Mouse (Mus musculus) midbrain, embryonic 14.5 days (tissue): ENCODE data around the gene Gm13277. TPM values are rescaled to one million over a fixed set of nuclear protein-coding genes. Genes with fewer than 3 reads are reported as not detected.
"Not testable (repeated sequence)": the region's sequence is repeated elsewhere in the genome, so short reads cannot be mapped to it uniquely, and the experiment has no call there.

Experiments
- ATAC-seq: fragments of 200-750 bp; cut with Nextera tagmentation; 2 replicates; pipeline ENCODE4 v1.8.0; 2017; ENCODE audit warnings: moderate number of reproducible peaks, moderate library complexity; ENCODE audit not compliant: low FRiP score, low TSS enrichment
- DNase-seq: peaks from one replicate; pipeline ENCODE4 v3.0.0-alpha.2; 2015
- H3K27ac ChIP-seq: fragments of 300-500 bp; sonication (generic); replicated peaks from 2 replicates; pipeline ENCODE4 v1.5.1; 2014; ENCODE audit warnings: mild to moderate bottlenecking, low read depth, low read length, moderate library complexity
- H3K27me3 ChIP-seq: fragments of 300-500 bp; sonication (generic); 2 replicates; pipeline ENCODE4 v1.6.1; 2014; ENCODE audit warnings: low read length, control low read depth, mixed read lengths; ENCODE audit not compliant: control insufficient read depth, insufficient read depth
- H3K36me3 ChIP-seq: fragments of 300-500 bp; sonication (generic); 2 replicates; pipeline ENCODE4 v1.6.1; 2014; ENCODE audit warnings: low read length, control low read depth; ENCODE audit not compliant: control insufficient read depth, insufficient read depth
- H3K4me1 ChIP-seq: fragments of 300-500 bp; sonication (generic); 2 replicates; pipeline ENCODE4 v1.6.1; 2014; ENCODE audit warnings: mild to moderate bottlenecking, antibody characterized with exemption, low read length, control low read depth; ENCODE audit not compliant: control insufficient read depth, insufficient read depth
- H3K4me2 ChIP-seq: fragments of 300-500 bp; sonication (generic); 2 replicates; pipeline ENCODE4 v1.6.1; 2014; ENCODE audit warnings: mild to moderate bottlenecking, low read length, moderate library complexity
- H3K4me3 ChIP-seq: fragments of 300-500 bp; sonication (generic); replicated peaks from 2 replicates; pipeline ENCODE4 v1.5.1; 2014; ENCODE audit warnings: low read depth, low read length
- H3K9ac ChIP-seq: fragments of 300-500 bp; sonication (generic); replicated peaks from 2 replicates; pipeline ENCODE4 v1.6.1; 2014; ENCODE audit warnings: mild to moderate bottlenecking, low read length, moderate library complexity
- H3K9me3 ChIP-seq: fragments of 300-500 bp; sonication (generic); 2 replicates; pipeline ENCODE4 v1.6.1; 2016; ENCODE audit warnings: low read length, control low read depth, mixed read lengths; ENCODE audit not compliant: control insufficient read depth
- WGBS: fragments of 180-500 bp; shearing (Covaris S2); extraction: QIAGEN DNeasy Blood & Tissue Kit; methylation state at CpG from one replicate; pipeline ENCODE4 v1.1.7; 2014; 5-methylcytosine and 5-hydroxymethylcytosine counted together
- polyA plus RNA-seq: library from polyadenylated mRNA; unstranded; fragments of >200 nt; fragmentation: Nextera tagmentation; extraction: Ambion mirVana; gene quantifications from 2 replicates; pipeline ENCODE4 v1.2.1, GENCODE M21; 2014

Gene Gm13277
- polyA plus RNA-seq, 1 experiment from 2014 or later, result not detected

GRCm38 (mm10) chr4:88802954-88803353, 14.5 kb downstream of the Gm13277 start, which contains the start of gene Gm13287:
Gm13287 (plus strand) TSS chr4:88803254.
- H3K27me3 ChIP-seq, H3K4me2 ChIP-seq, H3K9me3 ChIP-seq, H3K4me3 ChIP-seq, H3K4me1 ChIP-seq, H3K36me3 ChIP-seq, H3K27ac ChIP-seq, DNase-seq, ATAC-seq, H3K9ac ChIP-seq: not testable (repeated sequence)
- WGBS, result no CpG with 5 or more reads among the region's 29 CpGs

GRCm38 (mm10) chr4:88805231-88805630, 16.8 kb downstream of the Gm13277 start, which contains the start of gene Gm13288:
Gm13288 (plus strand) TSS chr4:88805531.
- Histone ChIP-seq H3K4me2 (peak within 1 kb of the TSS; percentile 38), H3K4me3 (0 out of 2 replicates have a peak within 1 kb of the TSS, but pooled peaks have one; percentile 14)
- H3K9me3 ChIP-seq, H3K36me3 ChIP-seq, H3K27ac ChIP-seq, ATAC-seq, H3K9ac ChIP-seq, H3K4me1 ChIP-seq, H3K27me3 ChIP-seq, DNase-seq: not testable (repeated sequence)
- WGBS, result no CpG with 5 or more reads among the region's 8 CpGs

GRCm38 (mm10) chr4:88805761-88806160, 17.3 kb downstream of the Gm13277 start:
- not testable (repeated sequence) for H3K4me1 ChIP-seq, H3K9me3 ChIP-seq, H3K36me3 ChIP-seq, ATAC-seq, DNase-seq, H3K27ac ChIP-seq, H3K9ac ChIP-seq, H3K27me3 ChIP-seq
- WGBS, result 0% methylated on average over 3 of the region's 34 CpGs
- Histone ChIP-seq H3K4me2 (peak overlapping the region; percentile 38), H3K4me3 (0 out of 2 replicates have a peak overlapping the region, but pooled peaks have one; percentile 14)

DNA sequence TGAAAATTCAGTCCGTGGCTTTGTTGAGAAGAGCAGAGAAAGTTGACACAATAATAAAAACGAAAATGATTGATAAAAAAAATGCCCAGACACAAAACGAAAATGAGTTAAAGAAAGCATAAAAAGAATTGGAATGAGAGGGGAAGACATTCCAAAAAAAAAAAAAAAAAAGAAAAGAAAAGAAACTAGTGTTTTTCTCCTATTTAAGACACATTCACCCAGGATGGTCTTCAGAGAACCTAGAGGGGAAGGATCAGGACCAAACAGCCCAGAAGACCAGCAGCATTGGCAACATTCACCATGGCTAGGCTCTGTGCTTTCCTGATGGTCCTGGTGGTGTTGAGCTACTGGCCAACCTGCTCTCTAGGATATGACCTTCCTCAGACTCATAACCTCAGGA, 27.5 kb downstream of the Gm13277 start, which contains the start of gene Ifna7:
TSS of gene Ifna7 (plus strand) at position 301 of the 400 bp plus-strand sequence.
- Histone ChIP-seq H3K4me2 (no peak within 1 kb of the TSS), H3K4me3 (no peak within 1 kb of the TSS), H3K9me3 (no peaks in the 10 kb centered on the region), H3K36me3 (no peaks in the 10 kb centered on the region), H3K27ac (no peak within 1 kb of the TSS), H3K9ac (no peak within 1 kb of the TSS), H3K4me1 (no peaks in the 10 kb centered on the region), H3K27me3 (no peaks in the 10 kb centered on the region)
- DNase-seq (no peak), ATAC-seq (no peak)
- 66% methylated on average over 3 of the region's 3 CpGs for WGBS

DNA sequence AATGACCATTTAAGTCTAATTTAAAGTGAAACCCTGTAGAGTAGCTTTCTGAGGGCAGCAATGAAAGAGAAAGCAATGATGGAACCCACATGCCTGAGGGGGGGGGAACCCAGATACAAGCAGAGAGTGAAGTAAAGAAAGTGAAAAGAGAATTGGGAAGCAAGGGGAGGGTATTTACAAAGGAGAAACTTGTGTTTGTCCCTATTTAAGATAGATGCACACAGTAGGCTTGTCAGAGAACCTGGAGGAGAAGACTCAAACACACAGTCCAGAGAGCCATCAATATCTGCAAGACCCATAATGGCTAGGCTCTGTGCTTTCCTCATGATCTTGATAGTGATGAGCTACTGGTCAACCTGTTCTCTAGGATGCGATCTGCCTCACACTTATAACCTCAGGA, 31.2 kb downstream of the Gm13277 start, which contains the start of gene Ifna11:
TSS of gene Ifna11 (plus strand) at position 301 of the 400 bp plus-strand sequence.
- no peaks in the 10 kb centered on the region for H3K27me3 ChIP-seq
- no peaks in the 10 kb centered on the region for H3K9me3 ChIP-seq
- no peak within 1 kb of the TSS for H3K4me3 ChIP-seq
- H3K36me3 ChIP-seq, result no peaks in the 10 kb centered on the region
- no peaks in the 10 kb centered on the region for H3K4me1 ChIP-seq
- no peak within 1 kb of the TSS for H3K4me2 ChIP-seq
- H3K9ac ChIP-seq, result no peak within 1 kb of the TSS
- DNase-seq, result no peak
- 97% methylated on average over 1 of the region's 1 CpGs for WGBS
- H3K27ac ChIP-seq, result no peak within 1 kb of the TSS
- no peak for ATAC-seq

DNA sequence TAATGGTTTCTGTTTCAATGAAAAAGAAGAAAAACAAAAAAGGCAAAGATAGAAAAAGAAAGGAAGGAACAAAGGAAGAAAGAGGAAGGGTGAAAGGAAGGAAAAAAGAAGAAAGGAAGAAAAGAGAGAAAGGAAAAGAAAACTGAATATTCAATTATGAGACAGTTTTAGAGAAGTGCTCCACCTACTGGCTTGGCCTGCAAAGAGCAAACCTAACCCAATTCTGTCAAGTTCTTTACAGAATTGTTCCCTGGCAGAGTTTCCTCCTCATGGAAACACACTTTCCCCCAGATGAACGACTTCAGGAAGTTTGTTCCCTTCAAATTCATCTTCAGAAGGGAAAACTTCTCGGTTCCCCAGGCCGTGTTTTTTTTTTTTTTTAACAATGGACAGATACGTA, 34.6 kb downstream of the Gm13277 start:
- H3K4me2 ChIP-seq, result no peak overlapping the region
- no peak overlapping the region for H3K9ac ChIP-seq
- DNase-seq, result peak; percentile 67
- H3K27me3 ChIP-seq, result no peaks in the 10 kb centered on the region
- H3K36me3 ChIP-seq, result no peaks in the 10 kb centered on the region
- H3K27ac ChIP-seq, result no peak overlapping the region
- ATAC-seq, result no peak
- H3K9me3 ChIP-seq, result no peaks in the 10 kb centered on the region
- H3K4me3 ChIP-seq, result no peak overlapping the region
- WGBS, result 20% methylated on average over 4 of the region's 4 CpGs
- no peaks in the 10 kb centered on the region for H3K4me1 ChIP-seq

DNA sequence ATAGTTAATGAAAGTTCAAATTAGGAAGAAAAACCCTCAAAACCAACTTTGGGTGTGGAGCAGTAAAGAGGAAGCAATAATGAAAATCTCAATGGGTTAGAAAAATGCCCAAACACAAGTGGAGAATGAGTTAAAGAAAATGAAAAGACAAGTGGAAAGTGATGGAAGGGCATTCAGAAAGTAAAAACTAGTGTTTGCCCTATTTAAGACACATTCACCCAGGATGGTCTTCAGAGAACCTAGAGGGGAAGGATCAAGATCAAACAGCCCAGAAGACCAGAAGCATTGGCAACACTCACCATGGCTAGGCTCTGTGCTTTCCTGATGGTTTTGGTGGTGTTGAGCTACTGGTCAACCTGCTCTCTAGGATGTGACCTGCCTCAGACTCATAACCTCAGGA, 38.7 kb downstream of the Gm13277 start, which contains the start of gene Ifna6:
TSS of gene Ifna6 (plus strand) at position 301 of the 400 bp plus-strand sequence.
- not testable (repeated sequence) for H3K27ac ChIP-seq, H3K4me3 ChIP-seq, H3K9me3 ChIP-seq, H3K4me1 ChIP-seq, H3K9ac ChIP-seq, H3K4me2 ChIP-seq, H3K27me3 ChIP-seq, ATAC-seq, H3K36me3 ChIP-seq, DNase-seq

DNA sequence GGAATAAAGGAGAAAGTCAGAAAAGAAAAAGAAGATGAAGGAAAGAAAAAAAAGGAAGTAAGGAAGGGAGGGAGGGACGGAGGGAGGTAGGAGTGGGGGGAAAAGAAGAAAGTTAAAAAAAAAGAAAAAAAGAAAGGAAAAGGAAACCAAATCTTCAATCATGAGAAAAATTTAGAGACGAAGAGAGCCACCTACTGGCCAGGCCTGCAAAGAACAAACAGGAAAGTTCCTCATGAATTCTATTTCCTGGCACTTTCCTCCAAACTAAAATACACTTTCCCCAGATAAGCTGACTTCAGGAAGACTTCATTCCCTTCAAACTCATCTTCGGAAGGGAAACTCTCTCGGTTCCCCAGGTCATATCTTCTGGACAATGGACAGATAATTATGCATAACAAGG, 42.1 kb downstream of the Gm13277 start:
- peak; percentile 59 for DNase-seq
- H3K9ac ChIP-seq, result no peak overlapping the region
- no peak overlapping the region for H3K27ac ChIP-seq
- ATAC-seq, result no peak
- H3K9me3 ChIP-seq, result no peaks in the 10 kb centered on the region
- no peak overlapping the region for H3K4me3 ChIP-seq
- no peaks in the 10 kb centered on the region for H3K4me1 ChIP-seq
- H3K4me2 ChIP-seq, result no peak overlapping the region
- H3K27me3 ChIP-seq, result no peaks in the 10 kb centered on the region
- 26% methylated on average over 4 of the region's 4 CpGs for WGBS
- no peaks in the 10 kb centered on the region for H3K36me3 ChIP-seq

DNA sequence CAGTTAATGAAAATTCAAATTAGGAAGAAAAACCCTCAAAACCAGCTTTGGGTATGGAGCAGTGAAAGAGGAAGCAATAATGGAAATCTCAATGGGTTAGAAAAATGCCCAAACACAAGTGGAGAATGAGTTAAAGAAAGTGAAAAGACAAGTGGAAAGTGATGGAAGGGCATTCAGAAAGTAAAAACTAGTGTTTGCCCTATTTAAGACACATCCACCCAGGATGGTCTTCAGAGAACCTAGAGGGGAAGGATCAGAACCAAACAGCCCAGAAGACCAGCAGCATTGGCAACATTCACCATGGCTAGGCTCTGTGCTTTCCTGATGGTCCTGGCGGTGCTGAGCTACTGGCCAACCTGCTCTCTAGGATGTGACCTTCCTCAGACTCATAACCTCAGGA, 46.8 kb downstream of the Gm13277 start, which contains the start of gene Ifna5:
TSS of gene Ifna5 (plus strand) at position 301 of the 400 bp plus-strand sequence.
- 79% methylated on average over 1 of the region's 1 CpGs for WGBS
- DNase-seq, result not testable (repeated sequence)

More for the DNA sequence above, 46.8 kb downstream of the Gm13277 start, which contains the start of gene Ifna5:
- H3K27ac ChIP-seq, H3K4me1 ChIP-seq, H3K9ac ChIP-seq, H3K36me3 ChIP-seq, ATAC-seq, H3K9me3 ChIP-seq, H3K27me3 ChIP-seq, H3K4me3 ChIP-seq, H3K4me2 ChIP-seq: not testable (repeated sequence)
